Mouse (Mus musculus): ENCODE measurements around the gene Rnf40. TPM values are rescaled to one million over a fixed set of nuclear protein-coding genes. Genes with fewer than 3 reads are reported as not detected.
A peak's percentile ranks its signal among the peaks of the same experiment; 100 is the strongest.

Rnf40 gene
- 47.5 and 51.5 TPM in 2 replicates for polyA plus RNA-seq (2015; fragmentation: Nextera tagmentation; extraction: Ambion mirVana)

DNA sequence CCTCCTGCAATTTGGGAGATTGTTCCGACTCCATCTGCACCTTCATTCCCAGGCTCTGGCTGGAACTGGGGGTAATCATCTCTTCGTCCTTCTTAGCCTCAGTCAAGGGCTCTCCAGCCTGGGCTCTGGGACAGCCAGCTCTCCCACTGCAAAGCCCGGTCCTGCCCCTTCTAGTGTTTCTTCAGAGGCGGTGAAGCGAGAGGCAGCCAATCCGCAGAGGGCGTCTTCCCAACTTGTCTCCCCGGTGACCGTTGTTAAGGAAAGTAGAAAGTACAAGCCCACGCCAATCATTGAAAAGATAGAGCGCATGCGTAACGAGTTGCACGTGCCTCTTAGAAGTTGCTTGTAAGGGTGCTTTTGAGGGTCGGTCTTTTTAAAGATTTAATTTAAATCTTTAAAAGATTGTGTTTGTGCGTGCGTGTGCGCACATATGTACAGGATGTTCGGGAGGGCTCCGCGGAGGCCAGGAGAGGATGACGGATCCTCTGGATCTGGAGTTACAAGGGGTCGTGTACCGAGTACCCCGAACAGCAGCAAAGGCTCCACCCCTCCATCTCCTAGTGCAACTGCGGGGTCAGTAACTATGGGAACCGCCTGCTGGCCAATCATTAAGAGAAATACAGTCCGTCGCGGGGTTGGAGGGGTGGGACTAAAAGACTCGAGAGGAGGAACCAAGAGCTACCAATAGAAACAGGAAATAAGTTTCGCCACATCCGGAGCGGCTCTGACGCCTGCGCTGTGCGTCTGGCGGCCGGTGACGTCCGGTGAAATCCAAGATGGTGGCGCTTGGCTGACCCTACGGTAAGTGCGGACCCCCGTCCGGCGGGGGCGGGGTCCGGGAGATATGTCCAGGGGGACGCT lies at the start of gene Rnf40, which contains the start of gene Ccdc189:
TSS of gene Rnf40 (plus strand) at position 757 of the 861 bp plus-strand sequence.
TSS of gene Ccdc189 (minus strand) at position 585 of the 861 bp plus-strand sequence.
- ATAC-seq (ENCODE audit: insufficient number of reproducible peaks, low FRiP score, low TSS enrichment, low read depth): peak; percentile 97
- Histone ChIP-seq H3K9me3 (replicated peaks) (no peaks in the 10 kb centered on the region), H3K4me2 (replicated peaks) (peak within 1 kb of the TSS; percentile 94), H3K27me3 (no peaks in the 10 kb centered on the region), H3K4me3 (replicated peaks) (peak within 1 kb of the TSS; percentile 95), H3K36me3 (peaks cover 48% of the 10 kb centered on the region), H3K9ac (peak within 1 kb of the TSS; percentile 90), H3K27ac (replicated peaks) (peak within 1 kb of the TSS; percentile 87), H3K4me1 (peaks cover 19% of the 10 kb centered on the region)
- under 1% methylated on average over 50 of the region's 50 CpGs for WGBS

DNA sequence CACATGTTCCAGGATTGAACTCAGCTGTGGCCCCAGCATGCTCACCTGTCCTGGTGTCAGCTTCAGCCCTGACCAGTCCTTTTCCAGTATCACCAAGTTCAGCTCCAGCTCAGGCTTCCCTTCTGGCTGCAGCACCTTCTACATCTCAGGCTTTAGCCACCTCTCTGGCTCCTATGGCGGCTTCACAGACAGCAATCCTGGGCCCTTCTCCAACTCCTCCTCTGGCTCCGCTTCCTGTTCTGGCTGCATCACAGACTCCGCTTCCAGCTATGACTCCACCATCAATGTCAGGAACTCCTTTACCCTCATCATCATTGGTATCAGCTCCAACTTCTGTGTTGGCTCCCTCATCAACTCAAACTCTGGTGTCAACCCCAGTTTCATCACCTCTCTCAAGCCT lies 46.9 kb upstream of the Rnf40 start:
- Histone ChIP-seq H3K4me3 (replicated peaks) (no peak overlapping the region), H3K27me3 (no peaks in the 10 kb centered on the region), H3K27ac (replicated peaks) (no peak overlapping the region), H3K9me3 (replicated peaks) (no peaks in the 10 kb centered on the region), H3K4me1 (no peaks in the 10 kb centered on the region), H3K4me2 (replicated peaks) (no peak overlapping the region), H3K36me3 (peaks cover 91% of the 10 kb centered on the region), H3K9ac (no peak overlapping the region)
- no peak for ATAC-seq (ENCODE audit: insufficient number of reproducible peaks, low FRiP score, low TSS enrichment, low read depth)
- WGBS: 95% methylated on average over 3 of the region's 3 CpGs

DNA sequence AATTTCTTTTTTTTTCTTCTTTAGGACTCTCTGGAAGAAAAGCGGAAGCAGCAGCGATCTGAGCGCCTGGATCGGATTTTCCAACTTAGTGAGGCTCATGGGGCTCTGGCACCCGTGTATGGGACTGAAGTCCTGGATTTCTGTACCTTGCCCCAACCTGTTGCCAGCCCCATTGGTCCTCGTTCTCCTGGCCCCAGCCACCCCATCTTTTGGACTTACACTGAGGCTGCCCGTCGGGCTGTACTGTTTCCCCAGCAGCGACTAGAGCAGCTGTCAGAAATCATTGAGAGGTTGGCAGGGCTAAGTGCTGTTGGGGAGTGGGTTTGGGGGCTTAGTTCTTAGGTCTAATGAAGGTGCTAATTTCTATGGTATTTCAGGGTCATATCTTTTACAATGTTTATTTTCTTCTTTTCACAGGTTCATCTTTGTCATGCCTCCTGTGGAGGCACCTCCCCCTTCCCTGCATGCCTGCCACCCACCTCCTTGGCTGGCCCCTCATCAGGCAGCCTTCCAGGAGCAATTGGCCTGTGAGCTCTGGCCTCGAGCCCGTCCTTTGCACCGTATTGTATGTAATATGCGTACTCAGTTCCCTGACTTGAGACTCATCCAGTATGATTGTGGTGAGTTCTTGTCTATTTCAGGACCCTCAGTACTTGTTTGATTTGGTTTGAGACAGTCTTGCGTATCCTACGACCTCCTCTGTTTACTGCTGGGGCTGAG lies 39.3 kb upstream of the Rnf40 start:
- 90% methylated on average over 15 of the region's 15 CpGs for WGBS
- Histone ChIP-seq H3K27me3 (no peaks in the 10 kb centered on the region), H3K4me1 (no peaks in the 10 kb centered on the region), H3K4me3 (replicated peaks) (no peak overlapping the region), H3K36me3 (peaks cover 74% of the 10 kb centered on the region), H3K9me3 (replicated peaks) (no peaks in the 10 kb centered on the region), H3K4me2 (replicated peaks) (no peak overlapping the region), H3K27ac (replicated peaks) (no peak overlapping the region), H3K9ac (no peak overlapping the region)
- no peak for ATAC-seq (ENCODE audit: insufficient number of reproducible peaks, low FRiP score, low TSS enrichment, low read depth)

DNA sequence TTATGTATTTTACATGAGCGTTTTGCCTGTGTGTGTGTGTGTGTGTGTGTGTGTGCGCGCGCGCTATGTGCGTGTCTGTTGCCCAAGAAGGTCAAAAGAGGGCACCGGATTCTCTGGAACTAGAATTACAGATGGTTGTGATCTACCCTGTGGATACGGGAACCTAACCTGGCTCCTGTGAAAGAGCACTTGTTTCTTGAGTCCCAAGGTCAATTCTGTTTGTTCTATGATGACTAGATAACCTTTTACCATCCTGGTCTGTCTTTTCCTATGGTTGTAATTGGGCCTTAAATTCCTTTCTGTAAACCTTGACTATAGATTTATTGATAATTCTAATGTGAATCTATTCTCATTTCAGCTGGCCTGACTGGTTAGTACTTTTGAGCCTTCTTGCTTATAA lies 37.0 kb upstream of the Rnf40 start:
- H3K9me3 ChIP-seq (replicated peaks): no peaks in the 10 kb centered on the region
- H3K36me3 ChIP-seq: peaks cover 77% of the 10 kb centered on the region
- H3K4me1 ChIP-seq: no peaks in the 10 kb centered on the region
- no peak overlapping the region for H3K4me2 ChIP-seq (replicated peaks)
- no peak overlapping the region for H3K4me3 ChIP-seq (replicated peaks)
- no peaks in the 10 kb centered on the region for H3K27me3 ChIP-seq
- ATAC-seq (ENCODE audit: insufficient number of reproducible peaks, low FRiP score, low TSS enrichment, low read depth): no peak
- H3K27ac ChIP-seq (replicated peaks): no peak overlapping the region
- H3K9ac ChIP-seq: no peak overlapping the region
- 91% methylated on average over 8 of the region's 8 CpGs for WGBS

DNA sequence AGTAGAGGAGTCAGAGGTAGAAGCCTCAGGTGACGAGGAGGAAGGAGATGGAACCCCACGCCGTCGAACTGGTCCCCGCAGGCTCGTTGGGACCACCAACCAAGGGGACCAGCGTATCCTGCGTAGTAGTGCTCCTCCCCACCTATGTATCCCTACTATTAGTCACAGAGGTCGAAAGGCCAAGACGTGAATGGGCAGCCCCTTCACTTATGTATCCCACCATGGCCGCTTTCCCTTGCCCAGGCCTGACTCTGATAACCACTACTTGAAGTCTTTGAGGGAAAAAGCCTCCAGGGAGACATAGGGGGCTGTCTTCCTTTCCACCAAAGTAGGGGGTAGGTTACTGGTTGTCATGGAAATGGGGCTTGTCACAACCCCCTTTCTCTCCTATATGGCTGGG lies 28.0 kb upstream of the Rnf40 start:
- ATAC-seq (ENCODE audit: insufficient number of reproducible peaks, low FRiP score, low TSS enrichment, low read depth): no peak
- Histone ChIP-seq H3K4me2 (replicated peaks) (no peak overlapping the region), H3K27ac (replicated peaks) (no peak overlapping the region), H3K4me1 (0 out of 2 replicates have a peak, but pooled peaks cover 5% of the 10 kb centered on the region), H3K9me3 (replicated peaks) (no peaks in the 10 kb centered on the region), H3K27me3 (no peaks in the 10 kb centered on the region), H3K9ac (no peak overlapping the region), H3K4me3 (replicated peaks) (no peak overlapping the region), H3K36me3 (peaks cover 69% of the 10 kb centered on the region)
- whole genome bisulfite sequencing: 89% methylated on average over 11 of the region's 11 CpGs

DNA sequence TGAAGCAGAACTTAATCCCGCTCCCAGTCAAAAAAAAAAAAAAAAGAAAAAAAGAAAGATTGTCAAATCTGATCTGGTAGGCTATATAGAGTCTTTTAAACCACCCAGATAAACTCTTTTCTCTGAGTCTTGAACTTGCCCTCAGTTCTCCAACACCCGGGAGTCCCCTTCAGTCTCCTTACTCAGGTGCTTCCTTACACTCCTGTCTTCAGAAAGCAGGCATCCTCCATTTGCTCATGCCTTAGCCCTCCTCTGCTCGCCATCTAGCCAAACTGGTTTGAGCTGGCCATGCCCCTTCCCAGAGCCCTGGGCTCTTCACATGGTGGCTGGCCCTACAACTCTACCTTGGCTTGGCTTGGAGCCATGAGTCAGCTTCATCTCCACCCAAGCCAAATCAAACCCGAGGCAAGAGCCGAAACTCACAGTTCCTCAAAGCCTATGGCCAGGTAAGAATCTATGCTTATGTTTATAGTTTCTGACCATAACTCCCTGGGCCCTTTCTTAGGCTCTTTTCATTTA lies 27.2 kb upstream of the Rnf40 start, which contains the start of gene Tmem265:
TSS of gene Tmem265 (plus strand) at position 51 of the 519 bp plus-strand sequence.
- no peak for ATAC-seq (ENCODE audit: insufficient number of reproducible peaks, low FRiP score, low TSS enrichment, low read depth)
- H3K9me3 ChIP-seq (replicated peaks): no peaks in the 10 kb centered on the region
- H3K4me2 ChIP-seq (replicated peaks): no peak within 1 kb of the TSS
- peaks cover 68% of the 10 kb centered on the region for H3K36me3 ChIP-seq
- no peaks in the 10 kb centered on the region for H3K27me3 ChIP-seq
- H3K4me3 ChIP-seq (replicated peaks): no peak within 1 kb of the TSS
- 0 out of 2 replicates have a peak, but pooled peaks cover 5% of the 10 kb centered on the region for H3K4me1 ChIP-seq
- peak within 1 kb of the TSS; percentile 44; the same call in 1 of the 2 replicates for H3K27ac ChIP-seq (replicated peaks)
- no peak within 1 kb of the TSS for H3K9ac ChIP-seq
- 75% methylated on average over 5 of the region's 5 CpGs for WGBS

DNA sequence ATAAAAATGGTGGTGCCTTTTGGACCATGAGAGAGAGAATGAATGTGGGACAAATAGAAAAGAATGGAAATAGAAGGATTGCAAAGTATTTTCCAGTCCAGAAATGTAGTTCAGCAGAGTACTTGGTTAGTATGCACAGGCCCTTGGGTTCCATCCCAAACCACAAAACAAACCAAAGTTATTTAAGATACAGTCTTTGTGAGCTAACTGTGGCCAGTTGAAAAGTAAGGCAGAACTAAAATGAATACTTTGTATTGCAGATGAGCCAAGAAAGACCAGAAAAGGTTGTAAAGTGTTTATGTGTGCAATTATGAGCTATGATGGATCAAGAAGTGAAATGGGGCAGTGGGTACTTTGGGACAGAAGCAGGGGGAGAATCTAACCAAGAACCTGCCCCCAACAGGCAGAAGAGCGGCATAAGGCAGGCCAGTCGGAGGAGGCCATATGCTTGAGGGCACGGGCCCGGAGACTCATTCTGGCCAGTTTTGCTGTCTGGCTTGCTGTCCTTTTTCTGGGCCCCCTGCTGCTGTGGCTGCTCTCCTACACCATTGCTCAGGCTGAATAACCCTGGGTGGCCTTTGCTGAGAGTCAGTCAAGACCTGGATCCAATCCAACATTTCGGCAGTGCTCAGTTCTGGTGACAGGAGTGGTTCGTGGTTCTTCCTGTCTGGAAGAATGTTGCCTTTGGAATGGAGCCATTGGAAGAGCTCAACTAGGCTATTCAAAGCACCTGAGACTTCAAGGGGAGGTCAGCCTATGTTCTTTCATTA lies 24.0 kb upstream of the Rnf40 start:
- H3K27me3 ChIP-seq: no peaks in the 10 kb centered on the region
- ATAC-seq (ENCODE audit: insufficient number of reproducible peaks, low FRiP score, low TSS enrichment, low read depth): peak; percentile 47; the same call in 1 of the 2 replicates
- 71% methylated on average over 6 of the region's 6 CpGs for WGBS
- no peak overlapping the region for H3K4me2 ChIP-seq (replicated peaks)
- 0 out of 2 replicates have a peak, but pooled peaks cover 5% of the 10 kb centered on the region for H3K4me1 ChIP-seq
- H3K4me3 ChIP-seq (replicated peaks): no peak overlapping the region
- H3K36me3 ChIP-seq: peaks cover 55% of the 10 kb centered on the region
- H3K27ac ChIP-seq (replicated peaks): peak overlapping the region; percentile 45; the same call in 1 of the 2 replicates
- H3K9ac ChIP-seq: no peak overlapping the region
- no peaks in the 10 kb centered on the region for H3K9me3 ChIP-seq (replicated peaks)

DNA sequence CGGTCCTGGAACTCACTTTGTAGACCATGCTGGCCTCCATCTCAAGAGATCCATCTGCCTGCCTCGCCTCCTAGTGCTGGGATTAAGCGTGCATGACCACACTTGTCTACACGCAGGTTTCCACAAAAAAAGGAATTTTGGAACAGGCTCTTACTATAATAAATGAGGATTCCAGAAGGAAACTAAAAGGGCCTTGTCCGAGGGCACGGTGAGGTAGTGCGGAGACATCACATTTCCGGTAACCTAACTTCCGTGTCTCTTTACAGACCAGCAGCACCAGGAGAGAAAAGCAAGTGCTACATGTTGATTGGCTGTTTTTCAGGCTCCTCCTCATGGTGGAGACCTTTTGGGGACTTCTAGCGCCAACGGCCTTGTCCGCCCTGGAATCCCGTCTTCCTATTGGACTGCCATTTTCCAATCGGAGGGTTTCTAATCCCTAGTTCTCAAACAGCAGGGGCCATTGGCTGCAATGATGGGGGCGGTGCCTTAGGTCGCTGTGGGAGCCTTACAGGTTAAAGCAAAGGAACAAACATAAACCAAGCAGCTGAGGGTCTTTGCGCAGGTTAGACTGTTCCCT lies 15.6 kb upstream of the Rnf40 start, which contains the start of gene Phkg2:
TSS of gene Phkg2 (plus strand) at position 446 of the 577 bp plus-strand sequence.
- Histone ChIP-seq H3K27ac (replicated peaks) (peak within 1 kb of the TSS; percentile 80), H3K4me2 (replicated peaks) (peak within 1 kb of the TSS; percentile 95), H3K27me3 (no peaks in the 10 kb centered on the region), H3K4me1 (peaks cover 24% of the 10 kb centered on the region), H3K9ac (peak within 1 kb of the TSS; percentile 82), H3K36me3 (peaks cover 14% of the 10 kb centered on the region), H3K9me3 (replicated peaks) (no peaks in the 10 kb centered on the region), H3K4me3 (replicated peaks) (peak within 1 kb of the TSS; percentile 77)
- WGBS: under 1% methylated on average over 17 of the region's 17 CpGs
- ATAC-seq (ENCODE audit: insufficient number of reproducible peaks, low FRiP score, low TSS enrichment, low read depth): peak; percentile 97

DNA sequence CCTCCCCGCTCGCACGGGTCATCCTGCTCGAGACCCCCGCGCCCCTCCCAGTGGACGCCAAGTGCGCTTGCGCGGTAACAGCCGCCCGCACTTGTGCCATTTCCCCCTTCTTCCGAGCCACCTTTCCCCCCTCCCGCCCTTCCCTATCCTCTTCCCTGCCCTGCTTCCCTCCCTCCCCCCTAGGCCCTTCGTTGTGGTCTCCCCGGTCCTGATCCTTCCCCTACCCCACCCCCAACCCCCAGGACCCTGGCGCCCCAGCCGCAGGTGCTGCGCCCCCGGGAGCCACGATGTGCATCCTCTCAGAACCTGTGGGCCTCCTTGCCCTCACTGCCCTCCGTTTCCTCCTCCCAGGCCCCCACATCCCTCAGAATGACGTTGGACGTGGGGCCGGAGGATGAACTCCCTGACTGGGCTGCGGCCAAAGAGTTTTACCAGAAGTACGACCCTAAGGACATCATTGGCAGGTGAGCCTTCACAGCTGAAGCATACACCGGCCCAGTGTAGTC lies 15.0 kb upstream of the Rnf40 start:
- no peaks in the 10 kb centered on the region for H3K27me3 ChIP-seq
- H3K36me3 ChIP-seq: peaks cover 20% of the 10 kb centered on the region
- H3K4me2 ChIP-seq (replicated peaks): peak overlapping the region; percentile 95
- H3K9me3 ChIP-seq (replicated peaks): no peaks in the 10 kb centered on the region
- H3K27ac ChIP-seq (replicated peaks): peak overlapping the region; percentile 55; the same call in 1 of the 2 replicates
- peaks cover 24% of the 10 kb centered on the region for H3K4me1 ChIP-seq
- ATAC-seq (ENCODE audit: insufficient number of reproducible peaks, low FRiP score, low TSS enrichment, low read depth): no peak; the same call in 1 of the 2 replicates
- under 1% methylated on average over 27 of the region's 28 CpGs for WGBS
- peak overlapping the region; percentile 77 for H3K4me3 ChIP-seq (replicated peaks)
- peak overlapping the region; percentile 82 for H3K9ac ChIP-seq

DNA sequence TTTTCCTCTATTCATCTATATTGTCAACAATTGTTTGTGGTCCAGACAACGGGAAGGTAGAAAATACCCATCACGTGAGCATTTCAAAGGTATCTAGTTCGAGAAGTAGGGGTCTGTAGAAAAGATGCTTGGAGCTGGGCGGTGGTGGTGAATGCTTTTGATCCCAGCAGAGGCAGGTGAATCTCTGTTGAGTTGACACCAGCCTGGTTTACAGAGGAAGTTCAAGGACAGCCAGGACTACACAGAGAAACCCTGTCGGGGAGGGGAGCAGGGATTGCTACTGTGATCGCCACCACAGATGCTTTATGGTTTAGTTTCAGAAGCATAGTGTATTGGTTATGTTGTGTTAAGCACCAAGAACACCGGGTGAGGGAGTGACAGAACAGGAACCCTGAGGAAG lies 14.5 kb upstream of the Rnf40 start:
- no peaks in the 10 kb centered on the region for H3K9me3 ChIP-seq (replicated peaks)
- peaks cover 24% of the 10 kb centered on the region for H3K4me1 ChIP-seq
- peaks cover 21% of the 10 kb centered on the region for H3K36me3 ChIP-seq
- 0 out of 2 replicates have a peak overlapping the region, but pooled peaks have one; percentile 55 for H3K27ac ChIP-seq (replicated peaks)
- ATAC-seq (ENCODE audit: insufficient number of reproducible peaks, low FRiP score, low TSS enrichment, low read depth): no peak
- no peaks in the 10 kb centered on the region for H3K27me3 ChIP-seq
- peak overlapping the region; percentile 77 for H3K4me3 ChIP-seq (replicated peaks)
- peak overlapping the region; percentile 82 for H3K9ac ChIP-seq
- H3K4me2 ChIP-seq (replicated peaks): peak overlapping the region; percentile 95
- 17% methylated on average over 7 of the region's 7 CpGs for WGBS
